Mouse (Mus musculus) bone marrow macrophage, adult 2 months (primary cell): ENCODE data around the gene Gm43552.

Experiments used
- CTCF ChIP-seq: IDR thresholded peaks from 2 replicates; pipeline ENCODE4 v1.5.1; 2012; ENCODE audit warnings: low read depth, mild to moderate bottlenecking, low read length, moderate library complexity
- POLR2A ChIP-seq: IDR thresholded peaks from 2 replicates; pipeline ENCODE4 v1.6.1; 2012; ENCODE audit warnings: mild to moderate bottlenecking, low read depth, low read length, borderline replicate concordance

GRCm38 (mm10) chr5:65479681-65480445 lies 12.8 kb downstream of the Gm43552 start:
- TF ChIP-seq CTCF (no peak), POLR2A (no peak)
